Mouse (Mus musculus): ENCODE measurements around the gene Gm5460. TPM values are rescaled to one million over a fixed set of nuclear protein-coding genes. Genes with fewer than 3 reads are reported as not detected.

The Gm5460 gene
- under 1 TPM in 1 of 2 experiments, not detected in 1; 0.14 TPM for total RNA-seq (2021)

GRCm38 (mm10) chr14:34016381-34016780, at the start of gene Gm5460:
TSS of gene Gm5460 (plus strand) at chr14:34016758.
- no peak for DNase-seq

- DNase-seq: no peak
Observed at GRCm38 (mm10) chr14:33972679-33973078, 43.9 kb upstream of the Gm5460 start.

GRCm38 (mm10) chr14:33974752-33975151, 41.8 kb upstream of the Gm5460 start:
- no peak for DNase-seq

- no peak for DNase-seq
Observed at GRCm38 (mm10) chr14:33977748-33978147, 38.8 kb upstream of the Gm5460 start.

- DNase-seq: no peak
Observed at GRCm38 (mm10) chr14:33978604-33979059, 37.9 kb upstream of the Gm5460 start, which contains the start of gene Zfp488. TSS of gene Zfp488 (minus strand) at chr14:33978764.

- DNase-seq: no peak
Observed at GRCm38 (mm10) chr14:33989201-33989600, 27.4 kb upstream of the Gm5460 start.

GRCm38 (mm10) chr14:33991971-33992370, 24.6 kb upstream of the Gm5460 start:
- DNase-seq: no peak

GRCm38 (mm10) chr14:33993051-33993450, 23.5 kb upstream of the Gm5460 start:
- no peak for DNase-seq

- no peak for DNase-seq
Observed at GRCm38 (mm10) chr14:33993521-33994289, 22.9 kb upstream of the Gm5460 start.

- no peak for DNase-seq
Observed at GRCm38 (mm10) chr14:33997427-33997826, 19.1 kb upstream of the Gm5460 start.

GRCm38 (mm10) chr14:34000076-34000475, 16.5 kb upstream of the Gm5460 start:
- no peak for DNase-seq

GRCm38 (mm10) chr14:34001445-34001844, 15.1 kb upstream of the Gm5460 start:
- no peak for DNase-seq

- no peak for DNase-seq
Observed at GRCm38 (mm10) chr14:34002358-34002757, 14.2 kb upstream of the Gm5460 start.

- DNase-seq: no peak
Observed at GRCm38 (mm10) chr14:34015063-34015462, 1.5 kb upstream of the Gm5460 start, which contains the start of gene Gm30083. TSS of gene Gm30083 (minus strand) at chr14:34015182.

GRCm38 (mm10) chr14:34016938-34017337, 380 bp downstream of the Gm5460 start:
- DNase-seq: no peak

GRCm38 (mm10) chr14:34026710-34027109, 10.2 kb downstream of the Gm5460 start:
- DNase-seq: no peak

- no peak for DNase-seq
Observed at GRCm38 (mm10) chr14:34033841-34034610, 17.5 kb downstream of the Gm5460 start.

GRCm38 (mm10) chr14:34041241-34041640, 24.7 kb downstream of the Gm5460 start:
- DNase-seq: no peak

GRCm38 (mm10) chr14:34043341-34043740, 26.8 kb downstream of the Gm5460 start:
- DNase-seq: no peak

- DNase-seq: no peak
Observed at GRCm38 (mm10) chr14:34050101-34050779, 33.7 kb downstream of the Gm5460 start.

- no peak for DNase-seq
Observed at GRCm38 (mm10) chr14:34052516-34052915, 36.0 kb downstream of the Gm5460 start, which contains the start of gene Antxrl. TSS of gene Antxrl (plus strand) at chr14:34052707.

GRCm38 (mm10) chr14:34071665-34072064, 55.1 kb downstream of the Gm5460 start:
- no peak for DNase-seq

GRCm38 (mm10) chr14:34075346-34075745, 58.8 kb downstream of the Gm5460 start:
- DNase-seq: peak; percentile 14

Measured in heart, postnatal 4 days (tissue).